Mouse (Mus musculus): ENCODE data around the gene Atp8a1. TPM values are rescaled to one million over a fixed set of nuclear protein-coding genes. Genes with fewer than 3 reads are reported as not detected.
A peak's percentile ranks its signal among the peaks of the same experiment; 100 is the strongest.

Atp8a1 gene
- polyA plus RNA-seq, 1 experiment: 27.8 TPM

- DNase-seq: no peak
- TF ChIP-seq POLR2A (IDR thresholded peaks at IDR 0.05; ENCODE audit: control insufficient read depth, extremely low read depth, insufficient read depth, low read length, poor library complexity): no peak
- peaks cover 29% of the 10 kb centered on the region for H3K27me3 ChIP-seq (ENCODE audit: control insufficient read depth, insufficient read depth, low read length)
- H3K4me1 ChIP-seq (replicated peaks; ENCODE audit: control insufficient read depth, insufficient read depth, low read length): peaks cover 11% of the 10 kb centered on the region; the same call in 1 of the 2 replicates
- WGBS: 2% methylated on average over 66 of the region's 66 CpGs
- H3K4me3 ChIP-seq (ENCODE audit: control insufficient read depth, insufficient read depth, low read length): no peak overlapping the region
- H3K27ac ChIP-seq (ENCODE audit: control insufficient read depth, insufficient read depth, low read length): no peak overlapping the region
- H3K36me3 ChIP-seq (ENCODE audit: control insufficient read depth, insufficient read depth, low read length): no peaks in the 10 kb centered on the region
These were observed 240.1 kb downstream of the Atp8a1 start for GRCm38 (mm10) chr5:67606916-67607803.

GRCm38 (mm10) chr5:67605951-67606350 lies 241.3 kb downstream of the Atp8a1 start:
- no peak for DNase-seq
- no peak overlapping the region for H3K27ac ChIP-seq (ENCODE audit: control insufficient read depth, insufficient read depth, low read length)
- peaks cover 29% of the 10 kb centered on the region for H3K27me3 ChIP-seq (ENCODE audit: control insufficient read depth, insufficient read depth, low read length)
- H3K36me3 ChIP-seq (ENCODE audit: control insufficient read depth, insufficient read depth, low read length): no peaks in the 10 kb centered on the region
- peaks cover 11% of the 10 kb centered on the region; the same call in 1 of the 2 replicates for H3K4me1 ChIP-seq (replicated peaks; ENCODE audit: control insufficient read depth, insufficient read depth, low read length)
- 57% methylated on average over 5 of the region's 5 CpGs for WGBS
- H3K4me3 ChIP-seq (ENCODE audit: control insufficient read depth, insufficient read depth, low read length): no peak overlapping the region
- TF ChIP-seq POLR2A (IDR thresholded peaks at IDR 0.05; ENCODE audit: control insufficient read depth, extremely low read depth, insufficient read depth, low read length, poor library complexity) (no peak), CTCF (IDR thresholded peaks at IDR 0.05; ENCODE audit: borderline replicate concordance, control insufficient read depth, extremely low read depth, insufficient read depth, low read length, poor library complexity) (no peak)

DNA sequence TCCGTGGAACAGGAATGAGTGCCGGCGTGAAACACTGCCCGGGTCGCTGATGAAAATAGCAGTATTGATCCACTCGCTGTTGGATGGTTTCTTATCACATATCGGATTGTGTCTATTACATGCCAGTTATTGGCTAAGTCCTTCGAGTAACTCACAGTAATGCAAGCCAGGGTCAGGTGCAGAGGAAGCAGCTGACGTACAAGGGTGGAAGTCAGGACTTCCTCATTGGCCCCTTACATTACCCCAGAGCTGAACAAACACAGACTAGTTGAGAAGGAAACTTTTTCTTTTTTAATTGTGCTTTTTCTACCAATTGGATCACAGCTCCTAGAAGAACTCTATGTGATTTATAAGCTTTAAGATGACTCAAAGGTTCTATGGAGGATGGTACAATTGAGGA lies 247.3 kb downstream of the Atp8a1 start:
- no peaks in the 10 kb centered on the region for H3K36me3 ChIP-seq (ENCODE audit: control insufficient read depth, insufficient read depth, low read length)
- TF ChIP-seq POLR2A (IDR thresholded peaks at IDR 0.05; ENCODE audit: control insufficient read depth, extremely low read depth, insufficient read depth, low read length, poor library complexity) (no peak), CTCF (IDR thresholded peaks at IDR 0.05; ENCODE audit: borderline replicate concordance, control insufficient read depth, extremely low read depth, insufficient read depth, low read length, poor library complexity) (no peak)
- no peaks in the 10 kb centered on the region for H3K4me1 ChIP-seq (replicated peaks; ENCODE audit: control insufficient read depth, insufficient read depth, low read length)
- H3K27me3 ChIP-seq (ENCODE audit: control insufficient read depth, insufficient read depth, low read length): no peaks in the 10 kb centered on the region
- WGBS: 36% methylated on average over 9 of the region's 9 CpGs
- no peak overlapping the region for H3K27ac ChIP-seq (ENCODE audit: control insufficient read depth, insufficient read depth, low read length)
- H3K4me3 ChIP-seq (ENCODE audit: control insufficient read depth, insufficient read depth, low read length): no peak overlapping the region
- no peak for DNase-seq

DNA sequence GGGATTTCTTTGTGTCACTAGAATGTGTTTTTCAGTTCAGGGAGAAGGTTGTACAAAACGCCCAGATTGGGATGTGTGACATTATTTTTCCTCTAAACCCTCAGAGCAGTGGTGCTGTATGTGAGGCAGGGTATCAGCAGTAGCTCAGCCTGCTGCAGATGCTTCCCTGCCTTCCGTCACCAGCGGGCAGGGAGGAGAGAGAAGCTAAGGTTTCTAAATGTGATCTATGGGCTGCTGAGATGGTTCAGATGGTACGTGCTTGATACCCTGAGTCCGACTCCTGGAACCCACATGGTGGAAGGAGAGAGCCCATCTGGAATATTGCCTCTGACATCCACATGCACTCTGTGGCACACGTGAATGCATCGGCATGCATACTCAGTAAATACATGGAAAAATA lies 251.6 kb downstream of the Atp8a1 start:
- no peak for TF ChIP-seq POLR2A (IDR thresholded peaks at IDR 0.05; ENCODE audit: control insufficient read depth, extremely low read depth, insufficient read depth, low read length, poor library complexity)
- TF ChIP-seq CTCF (IDR thresholded peaks at IDR 0.05; ENCODE audit: borderline replicate concordance, control insufficient read depth, extremely low read depth, insufficient read depth, low read length, poor library complexity): no peak

GRCm38 (mm10) chr5:67595070-67595469 lies 252.2 kb downstream of the Atp8a1 start:
- no peak for TF ChIP-seq CTCF (IDR thresholded peaks at IDR 0.05; ENCODE audit: borderline replicate concordance, control insufficient read depth, extremely low read depth, insufficient read depth, low read length, poor library complexity)
- no peak for TF ChIP-seq POLR2A (IDR thresholded peaks at IDR 0.05; ENCODE audit: control insufficient read depth, extremely low read depth, insufficient read depth, low read length, poor library complexity)

More for the DNA sequence above, 251.6 kb downstream of the Atp8a1 start:
- H3K36me3 ChIP-seq (ENCODE audit: control insufficient read depth, insufficient read depth, low read length): no peaks in the 10 kb centered on the region
- 90% methylated on average over 7 of the region's 7 CpGs for WGBS
- no peaks in the 10 kb centered on the region for H3K27me3 ChIP-seq (ENCODE audit: control insufficient read depth, insufficient read depth, low read length)
- DNase-seq: no peak
- H3K4me1 ChIP-seq (replicated peaks; ENCODE audit: control insufficient read depth, insufficient read depth, low read length): no peaks in the 10 kb centered on the region
- no peak overlapping the region for H3K4me3 ChIP-seq (ENCODE audit: control insufficient read depth, insufficient read depth, low read length)
- no peak overlapping the region for H3K27ac ChIP-seq (ENCODE audit: control insufficient read depth, insufficient read depth, low read length)

GRCm38 (mm10) chr5:67579725-67580633 lies 267.3 kb downstream of the Atp8a1 start:
- H3K4me3 ChIP-seq (ENCODE audit: control insufficient read depth, insufficient read depth, low read length): no peak overlapping the region
- no peak overlapping the region for H3K27ac ChIP-seq (ENCODE audit: control insufficient read depth, insufficient read depth, low read length)
- peak; percentile 14 for DNase-seq
- no peaks in the 10 kb centered on the region for H3K27me3 ChIP-seq (ENCODE audit: control insufficient read depth, insufficient read depth, low read length)
- no peaks in the 10 kb centered on the region for H3K36me3 ChIP-seq (ENCODE audit: control insufficient read depth, insufficient read depth, low read length)
- no peak for TF ChIP-seq CTCF (IDR thresholded peaks at IDR 0.05; ENCODE audit: borderline replicate concordance, control insufficient read depth, extremely low read depth, insufficient read depth, low read length, poor library complexity)
- no peak for TF ChIP-seq POLR2A (IDR thresholded peaks at IDR 0.05; ENCODE audit: control insufficient read depth, extremely low read depth, insufficient read depth, low read length, poor library complexity)
- no peaks in the 10 kb centered on the region for H3K4me1 ChIP-seq (replicated peaks; ENCODE audit: control insufficient read depth, insufficient read depth, low read length)
- 40% methylated on average over 6 of the region's 6 CpGs for WGBS

More at GRCm38 (mm10) chr5:67595070-67595469, 252.2 kb downstream of the Atp8a1 start:
- Histone ChIP-seq H3K36me3 (ENCODE audit: control insufficient read depth, insufficient read depth, low read length) (no peaks in the 10 kb centered on the region), H3K4me1 (replicated peaks; ENCODE audit: control insufficient read depth, insufficient read depth, low read length) (no peaks in the 10 kb centered on the region), H3K27ac (ENCODE audit: control insufficient read depth, insufficient read depth, low read length) (no peak overlapping the region), H3K27me3 (ENCODE audit: control insufficient read depth, insufficient read depth, low read length) (no peaks in the 10 kb centered on the region), H3K4me3 (ENCODE audit: control insufficient read depth, insufficient read depth, low read length) (no peak overlapping the region)
- 78% methylated on average over 1 of the region's 1 CpGs for WGBS
- no peak for DNase-seq

Data from thymus, adult 2 months (tissue).